Mouse (Mus musculus) liver, adult 2 months (tissue): ENCODE measurements at regions not wholly inside any gene's neighbourhood (a gene's known extent, or its start where the extent isn't known, plus 50 kb on each side); places are given as distances from the start of the nearest gene placed in this dataset.

Experiments used
- CTCF ChIP-seq: fragments of 200-500 bp; IDR thresholded peaks from 2 replicates; pipeline ENCODE4 v1.5.1; 2011; ENCODE audit warnings: low read depth, low read length, control low read depth
- POLR2A ChIP-seq: fragments of 200-500 bp; IDR thresholded peaks from 2 replicates; pipeline ENCODE4 v1.6.1; 2011; ENCODE audit warnings: low read length, control low read depth; ENCODE audit not compliant: insufficient read depth; ENCODE audit errors: extremely low read depth

- TF ChIP-seq CTCF (no peak), POLR2A (no peak)
Measured at GRCm38 (mm10) chr3:60731331-60731730, 258.7 kb downstream of the Mbnl1 start.
